Mouse (Mus musculus): ENCODE data around the gene Hlf. TPM values are rescaled to one million over a fixed set of nuclear protein-coding genes. Genes with fewer than 3 reads are reported as not detected.
A peak's percentile ranks its signal among the peaks of the same experiment; 100 is the strongest.

Hlf gene
- total and polyA plus RNA-seq, 3 experiments: 0.33 TPM; not detected in 2

DNA sequence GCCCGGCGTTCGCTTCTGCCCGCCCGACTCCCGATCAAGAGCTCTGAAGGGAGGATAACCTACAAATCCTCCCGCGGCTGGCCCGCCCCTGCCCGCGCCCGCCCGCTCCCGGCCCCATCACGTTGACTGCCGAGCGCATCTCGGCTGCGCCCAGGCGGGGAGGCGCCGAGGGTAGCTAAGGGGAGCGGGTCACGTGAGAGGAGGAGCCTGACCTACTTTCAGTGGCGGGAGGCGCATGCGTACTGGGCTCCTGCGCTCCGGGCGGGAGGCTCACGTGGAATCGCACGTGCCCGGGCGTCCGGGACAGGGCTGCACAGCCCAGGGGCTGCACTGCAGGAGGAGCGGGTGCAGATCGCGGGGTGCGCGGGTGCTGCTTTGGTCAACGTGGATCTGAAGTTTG lies 27.2 kb upstream of the Hlf start:
- no peaks in the 10 kb centered on the region for H3K27me3 ChIP-seq (ENCODE audit: insufficient read depth, low read length)
- ATAC-seq (ENCODE audit: extremely low read depth, insufficient number of reproducible peaks, low FRiP score, poor library complexity, severe bottlenecking) (no peak), DNase-seq (ENCODE audit: low spot score) (no peak)
- H3K4me1 ChIP-seq (ENCODE audit: insufficient read depth, low read depth, low read length): no peaks in the 10 kb centered on the region
- peaks cover 3% of the 10 kb centered on the region for H3K9me3 ChIP-seq (replicated peaks)
- no peaks in the 10 kb centered on the region for H3K36me3 ChIP-seq (replicated peaks)
- TF ChIP-seq POLR2AphosphoS5 (IDR thresholded peaks at IDR 0.05; ENCODE audit: insufficient replicate concordance, low read depth, low read length) (no peak), GATA1 (IDR thresholded peaks at IDR 0.05; ENCODE audit: borderline replicate concordance, low read length) (no peak), GATA2 (IDR thresholded peaks at IDR 0.05; ENCODE audit: borderline replicate concordance, low read depth, low read length) (no peak)
- no peak overlapping the region for H3K4me3 ChIP-seq (ENCODE audit: low read depth, low read length)

DNA sequence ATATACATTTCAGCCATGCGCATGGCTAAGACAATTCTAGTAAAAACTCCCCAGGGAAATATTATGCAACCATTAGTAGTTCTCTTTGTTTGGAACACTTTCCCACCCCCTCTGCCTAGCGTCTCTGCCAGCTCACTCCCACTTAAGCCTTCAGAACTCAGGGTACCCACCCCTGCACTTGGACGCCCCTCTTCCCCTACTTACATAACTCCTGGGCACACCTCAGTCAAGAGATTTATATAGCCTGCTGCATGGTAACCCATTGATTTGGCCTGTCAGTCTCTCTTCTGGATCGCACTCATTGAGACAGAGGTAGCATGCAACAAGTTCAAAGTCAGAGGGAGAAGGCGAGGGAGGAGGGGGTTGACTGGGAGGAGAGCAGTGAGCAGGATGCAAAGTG lies 26.3 kb upstream of the Hlf start:
- DNase-seq (ENCODE audit: low spot score) (no peak), ATAC-seq (ENCODE audit: extremely low read depth, insufficient number of reproducible peaks, low FRiP score, poor library complexity, severe bottlenecking) (no peak)
- Histone ChIP-seq H3K36me3 (replicated peaks) (no peaks in the 10 kb centered on the region), H3K4me3 (ENCODE audit: low read depth, low read length) (no peak overlapping the region), H3K9me3 (replicated peaks) (peaks cover 3% of the 10 kb centered on the region), H3K4me1 (ENCODE audit: insufficient read depth, low read depth, low read length) (no peaks in the 10 kb centered on the region), H3K27me3 (ENCODE audit: insufficient read depth, low read length) (no peaks in the 10 kb centered on the region)
- TF ChIP-seq POLR2AphosphoS5 (IDR thresholded peaks at IDR 0.05; ENCODE audit: insufficient replicate concordance, low read depth, low read length) (no peak), TAL1 (conservative IDR thresholded peaks at IDR 0.05; ENCODE audit: low read depth, low read length) (no peak), CTCF (IDR thresholded peaks at IDR 0.05; ENCODE audit: low read depth, low read length) (no peak), GATA2 (IDR thresholded peaks at IDR 0.05; ENCODE audit: borderline replicate concordance, low read depth, low read length) (no peak), GATA1 (IDR thresholded peaks at IDR 0.05; ENCODE audit: borderline replicate concordance, low read length) (no peak)

- Histone ChIP-seq H3K4me1 (ENCODE audit: insufficient read depth, low read depth, low read length) (no peaks in the 10 kb centered on the region), H3K36me3 (replicated peaks) (no peaks in the 10 kb centered on the region), H3K4me3 (ENCODE audit: low read depth, low read length) (no peak overlapping the region), H3K9me3 (replicated peaks) (no peaks in the 10 kb centered on the region), H3K27me3 (ENCODE audit: insufficient read depth, low read length) (no peaks in the 10 kb centered on the region)
- ATAC-seq (ENCODE audit: extremely low read depth, insufficient number of reproducible peaks, low FRiP score, poor library complexity, severe bottlenecking) (no peak), DNase-seq (ENCODE audit: low spot score) (no peak)
- no peak for TF ChIP-seq GATA1 (IDR thresholded peaks at IDR 0.05; ENCODE audit: borderline replicate concordance, low read length)
- TF ChIP-seq TAL1 (conservative IDR thresholded peaks at IDR 0.05; ENCODE audit: low read depth, low read length): no peak
- TF ChIP-seq GATA2 (IDR thresholded peaks at IDR 0.05; ENCODE audit: borderline replicate concordance, low read depth, low read length): no peak
- no peak for TF ChIP-seq CTCF (IDR thresholded peaks at IDR 0.05; ENCODE audit: low read depth, low read length)
- no peak for TF ChIP-seq POLR2AphosphoS5 (IDR thresholded peaks at IDR 0.05; ENCODE audit: insufficient replicate concordance, low read depth, low read length)
Measured at GRCm38 (mm10) chr11:90398850-90399249, 8.2 kb upstream of the Hlf start.

- Histone ChIP-seq H3K36me3 (replicated peaks) (no peaks in the 10 kb centered on the region), H3K4me3 (ENCODE audit: low read depth, low read length) (no peak overlapping the region), H3K27me3 (ENCODE audit: insufficient read depth, low read length) (peaks cover 15% of the 10 kb centered on the region), H3K9me3 (replicated peaks) (0 out of 2 replicates have a peak, but pooled peaks cover 8% of the 10 kb centered on the region), H3K4me1 (ENCODE audit: insufficient read depth, low read depth, low read length) (peaks cover 3% of the 10 kb centered on the region)
- no peak for TF ChIP-seq TAL1 (conservative IDR thresholded peaks at IDR 0.05; ENCODE audit: low read depth, low read length)
- no peak for TF ChIP-seq CTCF (IDR thresholded peaks at IDR 0.05; ENCODE audit: low read depth, low read length)
- no peak for TF ChIP-seq GATA1 (IDR thresholded peaks at IDR 0.05; ENCODE audit: borderline replicate concordance, low read length)
- TF ChIP-seq POLR2AphosphoS5 (IDR thresholded peaks at IDR 0.05; ENCODE audit: insufficient replicate concordance, low read depth, low read length): no peak
- TF ChIP-seq GATA2 (IDR thresholded peaks at IDR 0.05; ENCODE audit: borderline replicate concordance, low read depth, low read length): no peak
- DNase-seq (ENCODE audit: low spot score) (no peak), ATAC-seq (ENCODE audit: extremely low read depth, insufficient number of reproducible peaks, low FRiP score, poor library complexity, severe bottlenecking) (no peak)
Measured at GRCm38 (mm10) chr11:90391271-90392185, 833 bp upstream of the Hlf start.

DNA sequence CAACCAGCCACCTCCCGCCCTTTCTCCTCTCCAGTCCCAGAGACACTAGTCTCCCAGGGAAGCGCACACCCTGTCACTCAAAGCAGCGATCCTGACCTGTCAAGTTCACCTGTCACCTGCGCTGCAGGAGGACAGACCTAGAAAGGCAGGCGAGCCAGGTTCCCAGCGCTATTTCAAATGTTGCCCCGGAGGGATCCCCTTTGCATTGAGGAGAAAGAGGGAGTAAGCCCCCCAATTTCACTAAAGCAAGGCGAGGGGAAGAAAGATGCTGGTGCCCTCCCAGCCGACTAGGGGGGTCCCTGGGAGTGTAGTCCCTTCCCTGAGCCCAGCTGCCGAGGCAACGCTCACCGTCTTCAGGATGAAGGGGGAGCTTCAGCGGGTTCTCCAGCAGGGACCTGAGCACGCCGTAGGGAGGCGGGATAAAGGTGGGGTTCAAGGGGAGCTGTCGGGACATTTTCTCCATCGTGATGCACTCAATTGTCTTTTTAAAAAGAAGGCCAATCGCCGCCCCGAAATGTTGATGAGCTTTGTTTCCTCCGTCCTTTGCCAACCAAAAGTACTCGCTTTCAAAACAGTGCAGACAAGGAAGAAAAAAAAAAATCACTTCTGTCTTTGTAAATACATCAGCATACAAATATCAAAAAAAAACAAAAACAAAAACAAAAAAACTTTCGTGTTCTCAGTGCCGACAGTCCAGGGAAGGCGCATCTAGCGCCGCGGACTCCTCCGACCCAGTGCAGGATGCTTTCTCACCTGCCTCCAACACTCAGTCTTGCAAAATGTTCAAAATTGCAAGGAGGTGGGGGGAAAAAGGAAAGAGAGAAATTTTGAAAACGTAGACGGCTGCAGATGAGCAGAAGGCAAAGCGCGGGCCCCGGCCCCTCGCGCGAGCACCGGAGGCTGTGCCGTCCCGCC lies 536 bp downstream of the Hlf start:
- peaks cover 3% of the 10 kb centered on the region for H3K4me1 ChIP-seq (ENCODE audit: insufficient read depth, low read depth, low read length)
- peak overlapping the region; percentile 62; the same call in 1 of the 2 replicates for H3K4me3 ChIP-seq (ENCODE audit: low read depth, low read length)
- TF ChIP-seq POLR2AphosphoS5 (IDR thresholded peaks at IDR 0.05; ENCODE audit: insufficient replicate concordance, low read depth, low read length) (no peak), TAL1 (conservative IDR thresholded peaks at IDR 0.05; ENCODE audit: low read depth, low read length) (no peak), GATA1 (IDR thresholded peaks at IDR 0.05; ENCODE audit: borderline replicate concordance, low read length) (no peak), CTCF (IDR thresholded peaks at IDR 0.05; ENCODE audit: low read depth, low read length) (no peak), GATA2 (IDR thresholded peaks at IDR 0.05; ENCODE audit: borderline replicate concordance, low read depth, low read length) (no peak)
- H3K27me3 ChIP-seq (ENCODE audit: insufficient read depth, low read length): peaks cover 15% of the 10 kb centered on the region
- DNase-seq (ENCODE audit: low spot score) (no peak), ATAC-seq (ENCODE audit: extremely low read depth, insufficient number of reproducible peaks, low FRiP score, poor library complexity, severe bottlenecking) (no peak)
- no peaks in the 10 kb centered on the region for H3K36me3 ChIP-seq (replicated peaks)
- 0 out of 2 replicates have a peak, but pooled peaks cover 8% of the 10 kb centered on the region for H3K9me3 ChIP-seq (replicated peaks)
